Mouse (Mus musculus) forebrain, embryonic 12.5 days (tissue): Measurements from ENCODE around the gene Grm4. TPM values are rescaled to one million over a fixed set of nuclear protein-coding genes. Genes with fewer than 3 reads are reported as not detected.
"Not testable (repeated sequence)": the region's sequence is repeated elsewhere in the genome, so short reads cannot be mapped to it uniquely, and the experiment has no call there.

Experiments used
- ATAC-seq: fragments of 200-750 bp; cut with Nextera tagmentation; 2 replicates; pipeline ENCODE4 v1.8.0; 2017; ENCODE audit warnings: moderate TSS enrichment; ENCODE audit not compliant: low FRiP score
- H3K27ac ChIP-seq: fragments of 300-500 bp; sonication (generic); 2 replicates; pipeline ENCODE4 v1.5.1; 2016; ENCODE audit warnings: mild to moderate bottlenecking
- H3K27me3 ChIP-seq: fragments of 300-500 bp; sonication (generic); 2 replicates; pipeline ENCODE4 v1.6.1; 2016; ENCODE audit warnings: mild to moderate bottlenecking
- H3K36me3 ChIP-seq: fragments of 300-500 bp; sonication (generic); replicated peaks from 2 replicates; pipeline ENCODE4 v1.6.1; 2016; ENCODE audit warnings: mild to moderate bottlenecking
- H3K4me1 ChIP-seq: fragments of 300-500 bp; sonication (generic); 2 replicates; pipeline ENCODE4 v1.6.1; 2016
- H3K4me2 ChIP-seq: fragments of 300-500 bp; sonication (generic); 2 replicates; pipeline ENCODE4 v1.6.1; 2016; ENCODE audit warnings: mild to moderate bottlenecking, moderate library complexity
- H3K4me3 ChIP-seq: fragments of 300-500 bp; sonication (generic); replicated peaks from 2 replicates; pipeline ENCODE4 v1.5.1; 2016; ENCODE audit warnings: mild to moderate bottlenecking
- H3K9ac ChIP-seq: fragments of 300-500 bp; sonication (generic); 2 replicates; pipeline ENCODE4 v1.6.1; 2016; ENCODE audit warnings: mild to moderate bottlenecking
- H3K9me3 ChIP-seq: fragments of 300-500 bp; sonication (generic); 2 replicates; pipeline ENCODE4 v1.6.1; 2016
- WGBS: fragments of 180-500 bp; shearing (Covaris S2); methylation state at CpG from one replicate; pipeline ENCODE4 v1.1.7; 2016; 5-methylcytosine and 5-hydroxymethylcytosine counted together
- polyA plus RNA-seq: library from polyadenylated mRNA; unstranded; fragments of >200 nt; fragmentation: Nextera tagmentation; extraction: Ambion mirVana; gene quantifications from 2 replicates; pipeline ENCODE4 v1.2.1, GENCODE M21; 2016

Grm4 gene
- polyA plus RNA-seq, 1 experiment from 2014 or later: 2.4 TPM

DNA sequence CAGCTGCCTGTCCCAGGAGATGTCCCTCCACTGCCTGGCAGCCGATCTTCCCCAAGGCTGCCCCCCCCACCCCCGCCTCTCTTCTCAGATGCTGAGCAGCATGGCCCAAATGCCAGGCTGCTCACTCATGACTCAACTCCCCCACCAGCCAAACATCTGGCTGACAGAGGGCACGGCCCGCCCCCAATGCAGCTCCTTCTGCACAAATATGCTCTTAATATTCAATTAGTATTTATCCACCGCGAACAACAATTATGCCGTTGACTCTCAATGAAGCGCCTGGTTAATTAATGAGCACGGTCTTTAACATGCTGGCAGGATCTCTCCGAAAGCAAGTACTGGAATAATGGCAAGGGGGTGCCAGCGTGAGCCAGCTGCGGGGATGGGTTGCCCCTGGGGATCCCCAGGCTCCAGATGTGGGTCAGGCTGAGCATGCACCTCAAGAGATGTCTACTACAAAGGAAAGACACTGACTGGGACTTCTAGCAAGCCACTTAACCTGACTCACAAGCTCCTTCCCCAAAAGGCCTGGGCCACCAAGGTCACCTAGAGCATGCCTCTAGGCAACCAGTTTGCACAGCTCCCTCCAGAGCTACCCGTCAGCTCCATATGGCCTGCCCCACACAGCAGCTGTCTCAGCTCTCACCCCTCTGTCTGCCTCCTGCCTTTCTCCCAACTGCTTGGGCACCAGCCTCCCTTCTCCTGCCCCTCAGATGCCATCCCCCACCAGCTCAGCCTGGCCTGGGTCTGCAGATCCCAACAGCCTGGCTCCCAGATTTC lies 131.8 kb downstream of the Grm4 start:
- H3K9me3 ChIP-seq: no peaks in the 10 kb centered on the region
- H3K27ac ChIP-seq: 0 out of 2 replicates have a peak overlapping the region, but pooled peaks have one; percentile 38
- no peak; the same call in 1 of the 2 replicates for ATAC-seq
- no peak overlapping the region for H3K4me2 ChIP-seq
- no peak overlapping the region for H3K9ac ChIP-seq
- peaks cover 33% of the 10 kb centered on the region for H3K4me1 ChIP-seq
- WGBS: 39% methylated on average over 13 of the region's 13 CpGs
- no peaks in the 10 kb centered on the region for H3K36me3 ChIP-seq
- peaks cover 15% of the 10 kb centered on the region for H3K27me3 ChIP-seq
- H3K4me3 ChIP-seq: no peak overlapping the region

DNA sequence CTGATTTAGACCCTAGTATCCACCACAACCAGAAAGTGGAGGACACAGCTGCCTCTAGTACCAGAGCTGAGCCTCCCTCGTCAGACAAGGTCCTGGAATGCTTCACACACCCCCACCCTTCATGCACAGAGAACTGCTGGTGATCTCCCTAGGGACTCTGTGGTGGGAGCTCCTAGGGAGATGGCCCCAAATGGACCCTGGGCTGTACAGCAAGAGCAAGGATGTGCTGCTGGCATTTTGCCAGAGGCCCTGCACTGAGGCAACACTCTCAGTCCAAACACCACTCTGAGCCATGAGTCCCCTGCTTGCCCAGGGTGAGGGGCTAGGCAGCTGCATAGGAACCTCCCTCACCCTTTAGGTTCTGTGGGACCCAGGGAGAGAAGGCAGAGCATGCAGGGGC lies 134.8 kb downstream of the Grm4 start:
- no peak overlapping the region for H3K27ac ChIP-seq
- H3K27me3 ChIP-seq: peaks cover 22% of the 10 kb centered on the region

DNA sequence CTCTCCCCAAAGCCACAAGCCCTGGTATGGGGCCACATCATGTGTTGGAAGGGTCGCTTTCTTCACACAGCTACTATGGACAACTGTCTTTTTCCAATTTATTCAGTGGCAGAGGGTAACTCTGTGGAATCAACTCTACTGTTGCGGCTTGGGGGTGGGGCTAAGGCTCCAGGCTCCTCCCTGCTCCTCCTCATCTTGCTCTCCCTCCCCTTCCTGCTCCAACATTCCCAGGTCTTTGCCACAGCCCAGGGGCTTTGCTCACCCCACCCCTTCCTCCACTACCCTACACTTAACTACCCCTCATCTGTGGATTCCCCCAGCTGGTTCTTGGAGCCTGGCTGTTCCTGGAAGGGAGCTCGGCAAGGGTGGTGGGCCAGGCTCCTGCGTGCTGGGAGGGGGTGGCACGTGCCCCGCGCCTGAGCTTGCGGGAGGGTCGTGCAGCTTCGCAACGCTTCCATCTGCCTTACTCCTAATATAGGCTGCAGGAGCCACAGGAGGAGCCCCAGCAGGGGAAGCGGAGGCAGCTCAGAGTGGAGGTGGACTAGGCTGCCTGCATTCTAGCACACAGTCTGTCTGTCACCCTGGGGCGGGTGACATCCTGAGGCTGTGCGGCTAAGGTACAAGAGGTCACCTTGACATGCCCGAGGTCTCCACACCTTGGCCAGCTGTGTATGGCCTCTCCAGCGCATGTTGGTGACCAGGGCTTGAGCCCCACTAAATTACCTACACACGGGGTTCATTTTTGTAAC lies 135.5 kb downstream of the Grm4 start:
- WGBS: 37% methylated on average over 17 of the region's 17 CpGs
- Histone ChIP-seq H3K36me3 (no peaks in the 10 kb centered on the region), H3K9ac (no peak overlapping the region), H3K4me1 (peaks cover 23% of the 10 kb centered on the region), H3K4me3 (no peak overlapping the region), H3K4me2 (peak overlapping the region; percentile 15), H3K27ac (0 out of 2 replicates have a peak overlapping the region, but pooled peaks have one; percentile 36), H3K9me3 (no peaks in the 10 kb centered on the region), H3K27me3 (peaks cover 18% of the 10 kb centered on the region)
- no peak for ATAC-seq

More for the DNA sequence above, 134.8 kb downstream of the Grm4 start:
- WGBS: 73% methylated on average over 1 of the region's 1 CpGs
- H3K4me3 ChIP-seq: no peak overlapping the region
- no peak for ATAC-seq
- peaks cover 23% of the 10 kb centered on the region for H3K4me1 ChIP-seq
- H3K4me2 ChIP-seq: no peak overlapping the region
- H3K36me3 ChIP-seq: no peaks in the 10 kb centered on the region
- no peak overlapping the region for H3K9ac ChIP-seq
- no peaks in the 10 kb centered on the region for H3K9me3 ChIP-seq

DNA sequence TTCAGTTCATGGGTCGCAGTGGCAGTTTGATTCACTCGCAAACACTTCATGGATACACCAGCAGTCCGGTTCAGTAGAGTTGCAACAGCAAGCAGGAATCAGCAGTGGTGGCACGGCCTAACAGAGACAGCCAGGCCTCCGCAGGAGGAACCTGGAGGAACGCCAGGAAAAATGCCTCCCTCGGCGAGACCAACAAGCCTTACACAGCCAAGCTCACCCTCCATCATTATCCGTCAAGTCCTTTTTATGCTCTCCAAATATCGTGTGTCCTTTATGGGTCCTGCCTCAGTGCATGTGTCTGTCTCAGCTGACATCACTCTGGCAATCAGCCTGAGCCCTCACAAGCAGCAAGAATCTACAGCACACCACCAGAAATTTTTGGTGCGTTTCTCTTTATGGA lies 138.3 kb downstream of the Grm4 start:
- 86% methylated on average over 11 of the region's 11 CpGs for WGBS
- no peak overlapping the region for H3K27ac ChIP-seq

DNA sequence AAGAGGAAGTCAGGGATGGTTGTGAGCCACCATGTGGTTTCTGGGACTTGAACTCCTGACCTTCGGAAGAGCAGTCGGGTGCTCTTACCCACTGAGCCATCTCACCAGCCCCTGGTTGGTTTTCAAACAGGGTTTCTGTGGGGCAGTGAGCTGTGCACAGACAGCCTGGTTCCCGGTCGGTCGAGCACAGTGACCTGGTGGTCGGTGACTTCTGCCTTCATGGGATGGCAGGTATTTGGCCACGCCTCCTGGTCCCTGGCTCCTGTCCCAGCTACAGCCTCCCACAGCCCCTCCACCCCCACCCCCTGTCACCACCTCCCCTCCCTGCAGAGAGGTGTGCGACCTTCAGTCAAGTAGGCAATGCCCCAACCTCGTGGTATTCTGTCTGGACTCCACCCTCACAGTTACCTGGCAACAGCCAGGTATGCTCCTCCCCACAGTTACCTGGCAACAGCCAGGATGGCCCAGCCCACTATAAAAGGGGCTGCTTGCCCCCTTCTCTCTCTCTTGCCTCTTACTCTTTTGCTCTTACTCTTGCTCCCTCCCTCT lies 140.2 kb downstream of the Grm4 start:
- H3K36me3 ChIP-seq, H3K27ac ChIP-seq, H3K4me3 ChIP-seq, ATAC-seq, H3K4me2 ChIP-seq, H3K9ac ChIP-seq: not testable (repeated sequence)
- H3K27me3 ChIP-seq: peaks cover 21% of the 10 kb centered on the region; the same call in 1 of the 2 replicates
- H3K9me3 ChIP-seq: peaks cover 11% of the 10 kb centered on the region
- H3K4me1 ChIP-seq: peaks cover 15% of the 10 kb centered on the region
- WGBS: 72% methylated on average over 9 of the region's 9 CpGs

More for the DNA sequence above, 138.3 kb downstream of the Grm4 start:
- ATAC-seq: no peak
- H3K9me3 ChIP-seq: no peaks in the 10 kb centered on the region
- H3K9ac ChIP-seq: no peak overlapping the region
- H3K4me1 ChIP-seq: peaks cover 15% of the 10 kb centered on the region
- no peaks in the 10 kb centered on the region for H3K36me3 ChIP-seq
- H3K4me2 ChIP-seq: no peak overlapping the region
- H3K27me3 ChIP-seq: peaks cover 22% of the 10 kb centered on the region; the same call in 1 of the 2 replicates
- no peak overlapping the region for H3K4me3 ChIP-seq

DNA sequence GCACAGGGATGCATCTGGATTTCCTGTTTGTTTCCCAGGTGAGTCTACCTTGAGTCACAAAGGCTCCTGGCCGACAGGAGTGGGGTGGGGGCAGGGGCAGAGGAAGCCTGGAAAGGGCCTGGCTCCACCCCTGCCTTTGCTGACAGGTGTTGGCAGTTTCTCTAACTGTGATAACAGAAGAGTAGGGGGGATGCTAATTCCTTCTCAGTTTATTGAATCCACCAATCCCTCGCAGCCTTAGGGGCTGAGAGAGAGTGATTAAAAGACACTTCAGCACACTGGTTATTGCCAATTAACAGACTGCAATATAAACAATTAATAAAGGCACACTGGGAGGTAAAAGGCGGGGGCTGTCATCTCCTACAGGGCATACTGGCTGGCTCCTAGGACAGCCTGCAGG lies 142.2 kb downstream of the Grm4 start:
- no peak overlapping the region for H3K9ac ChIP-seq
- H3K4me2 ChIP-seq: no peak overlapping the region
- peaks cover 9% of the 10 kb centered on the region; the same call in 1 of the 2 replicates for H3K27me3 ChIP-seq
- H3K9me3 ChIP-seq: peaks cover 11% of the 10 kb centered on the region
- no peak overlapping the region for H3K4me3 ChIP-seq
- no peaks in the 10 kb centered on the region for H3K36me3 ChIP-seq
- H3K27ac ChIP-seq: no peak overlapping the region
- H3K4me1 ChIP-seq: peaks cover 6% of the 10 kb centered on the region
- no peak for ATAC-seq
- WGBS: 29% methylated on average over 3 of the region's 3 CpGs

DNA sequence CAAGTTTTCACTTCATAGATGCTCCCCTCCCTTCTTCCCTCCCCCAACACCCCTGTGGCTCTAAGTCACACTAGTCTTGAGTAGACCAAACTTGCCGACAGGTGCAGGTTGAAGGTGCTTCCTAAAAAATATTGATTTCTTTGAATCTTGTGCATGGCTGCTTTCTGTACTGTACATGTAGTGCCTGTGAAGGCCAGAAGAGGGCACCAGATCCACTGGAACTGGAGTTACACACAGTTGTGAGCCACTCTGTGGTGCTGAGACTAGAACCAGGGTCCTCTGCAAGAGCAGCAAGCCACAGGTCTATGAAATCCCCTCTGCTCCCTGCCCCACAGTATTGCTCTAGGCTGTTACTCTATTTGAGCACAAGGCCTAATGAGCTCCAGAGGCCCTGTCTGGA lies 144.1 kb downstream of the Grm4 start:
- Histone ChIP-seq H3K9me3 (peaks cover 11% of the 10 kb centered on the region), H3K27ac (no peak overlapping the region), H3K9ac (no peak overlapping the region), H3K27me3 (peaks cover 9% of the 10 kb centered on the region; the same call in 1 of the 2 replicates), H3K4me3 (no peak overlapping the region), H3K4me1 (peaks cover 6% of the 10 kb centered on the region), H3K4me2 (no peak overlapping the region), H3K36me3 (no peaks in the 10 kb centered on the region)
- WGBS: 97% methylated on average over 1 of the region's 1 CpGs
- no peak for ATAC-seq

DNA sequence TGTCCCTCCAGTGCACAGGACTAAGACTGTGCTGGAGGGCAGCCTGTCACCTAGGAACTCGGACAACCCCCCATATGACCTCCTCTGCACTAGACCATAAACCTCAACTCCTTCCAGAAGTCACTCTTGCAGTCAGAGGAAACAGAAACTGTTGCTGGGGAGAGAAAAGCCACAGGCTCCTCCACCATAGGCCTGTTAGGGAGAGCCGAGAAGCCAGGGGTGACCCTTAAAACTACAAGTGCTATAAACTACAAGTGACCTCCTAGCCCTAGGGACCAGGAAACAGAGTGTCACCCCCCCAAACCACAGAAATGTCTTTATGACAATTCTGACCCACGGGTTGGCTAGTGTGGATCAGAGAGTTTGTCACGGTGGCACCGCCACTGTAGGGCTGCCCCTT lies 145.7 kb downstream of the Grm4 start:
- Histone ChIP-seq H3K9me3 (peaks cover 14% of the 10 kb centered on the region), H3K4me3 (no peak overlapping the region), H3K27me3 (0 out of 2 replicates have a peak, but pooled peaks cover 5% of the 10 kb centered on the region), H3K9ac (no peak overlapping the region), H3K36me3 (no peaks in the 10 kb centered on the region), H3K27ac (no peak overlapping the region), H3K4me2 (no peak overlapping the region), H3K4me1 (peaks cover 6% of the 10 kb centered on the region)
- 88% methylated on average over 5 of the region's 5 CpGs for WGBS
- no peak for ATAC-seq

Other genes starting within 250 kb of the Grm4 start
- 214 and 228 TPM in 2 replicates for gene Hmga1, start 35.1 kb upstream of the Grm4 start, polyA plus RNA-seq
- gene AI413582, start 44.4 kb upstream of the Grm4 start, polyA plus RNA-seq: 14.0 and 16.6 TPM in 2 replicates
- 170 and 178 TPM in 2 replicates for gene Nudt3, start 102.1 kb upstream of the Grm4 start, polyA plus RNA-seq
- not detected in 2 replicates for gene RPS10-NUDT3, start 113.8 kb upstream of the Grm4 start, polyA plus RNA-seq
- 699 and 734 TPM in 2 replicates for gene Rps10, start 115.3 kb upstream of the Grm4 start, polyA plus RNA-seq
- 9.0 and 12.7 TPM in 2 replicates for gene Pacsin1, start 134.1 kb upstream of the Grm4 start, polyA plus RNA-seq
- 0.37 TPM in 1 of 2 replicates, not detected in the other for gene Spdef, start 207.6 kb upstream of the Grm4 start, polyA plus RNA-seq